Mouse (Mus musculus): Measurements from ENCODE around the gene Ttf1.

DNA sequence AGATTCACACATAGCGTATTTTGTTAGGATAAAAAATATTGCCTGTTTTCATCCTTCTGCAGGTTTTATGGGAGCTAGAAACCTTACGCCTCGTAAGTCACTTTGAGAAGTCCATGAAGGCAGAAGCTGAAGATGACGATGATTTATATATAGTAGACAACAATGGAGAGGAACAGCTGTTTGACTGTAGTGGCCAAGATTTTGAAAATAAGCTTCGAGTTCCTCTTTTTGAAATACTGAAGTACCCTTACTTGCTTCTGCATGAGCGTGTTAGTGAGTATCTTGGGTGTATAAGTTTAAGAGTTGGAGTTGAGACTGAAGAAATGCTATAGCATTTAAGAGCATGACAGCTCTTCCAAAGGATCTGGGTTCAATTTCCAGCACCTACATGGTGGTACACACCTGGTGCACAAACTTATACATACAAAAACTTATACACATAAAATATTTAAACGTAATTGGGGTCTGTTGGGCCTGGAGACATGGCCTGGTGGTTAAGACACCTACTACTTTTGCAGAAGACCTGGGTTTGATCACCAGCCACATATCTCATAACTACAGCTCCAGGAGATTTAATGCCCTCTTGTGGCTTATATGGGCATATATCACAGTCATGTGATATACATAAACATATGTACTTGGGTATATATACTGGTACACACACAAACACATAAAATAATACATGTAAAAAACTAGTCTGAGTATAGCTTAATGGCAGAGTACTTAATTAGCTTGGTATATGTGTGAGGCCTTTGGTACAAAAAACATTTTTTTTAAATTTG, 70.2 kb downstream of the Ttf1 start:
- no peak for TF ChIP-seq CTCF (IDR thresholded peaks at IDR 0.05; ENCODE audit: low read depth, low read length)
- TF ChIP-seq POLR2A (IDR thresholded peaks at IDR 0.05; ENCODE audit: extremely low read depth, insufficient read depth, low read length): no peak
